Comparison of ENCODE assay signal across 7 mouse cellular contexts in genomic region chr9:120415504-120415903, GRCm38 (mm10).
A peak's percentile ranks its signal among the peaks of the same experiment; 100 is the strongest.
DNase-seq lines count a peak whose midpoint lies in the region; ATAC-seq and TF ChIP-seq lines count a peak whose summit lies in the region.

No protein-coding gene starts in this region.

- H3K36me3 ChIP-seq in G1E (replicated peaks) = no peaks in the 10 kb centered on the region
- no peaks in the 10 kb centered on the region for H3K36me3 ChIP-seq in heart, embryonic 12.5 days

- H3K9me3 ChIP-seq in G1E (replicated peaks) = no peaks in the 10 kb centered on the region
- no peaks in the 10 kb centered on the region for H3K9me3 ChIP-seq in heart, embryonic 12.5 days (replicated peaks)

- TF ChIP-seq CTCF in G1E (IDR thresholded peaks at IDR 0.05; ENCODE audit: low read depth, low read length) = peak; percentile 79

- ATAC-seq in G1E (ENCODE audit: extremely low read depth, insufficient number of reproducible peaks, low FRiP score, poor library complexity, severe bottlenecking) = peak; percentile 68
- ATAC-seq in heart, embryonic 12.5 days (ENCODE audit: insufficient number of reproducible peaks, low FRiP score) = 0 out of 2 replicates have a peak, but pooled peaks have one; percentile 15

- no peaks in the 10 kb centered on the region for H3K4me1 ChIP-seq in G1E (ENCODE audit: insufficient read depth, low read depth, low read length)
- H3K4me1 ChIP-seq in heart, embryonic 12.5 days (replicated peaks) = peaks cover 3% of the 10 kb centered on the region; the same call in 1 of the 2 replicates

- DNase-seq in G1E (ENCODE audit: low spot score) = peak; percentile 53
- peak; percentile 87 for DNase-seq in adrenal gland, postnatal 10 days
- peak; percentile 80 for DNase-seq in embryo, embryonic 9.5 days (ENCODE audit: extremely low spot score)
- DNase-seq in layer of hippocampus, adult 9-11 months = peak; percentile 73
- peak; percentile 88 for DNase-seq in lung, postnatal 10 days
- peak; percentile 61 for DNase-seq in right cerebral cortex, postnatal 25 days

- H3K27ac ChIP-seq in heart, embryonic 12.5 days (ENCODE audit: poor library complexity, severe bottlenecking) = no peak overlapping the region

- H3K4me2 ChIP-seq in heart, embryonic 12.5 days = no peak overlapping the region

- H3K4me3 ChIP-seq in G1E (ENCODE audit: low read depth, low read length) = no peak overlapping the region
- H3K4me3 ChIP-seq in heart, embryonic 12.5 days = no peak overlapping the region

- no peak overlapping the region for H3K9ac ChIP-seq in heart, embryonic 12.5 days

- peaks cover 2% of the 10 kb centered on the region; the same call in 1 of the 2 replicates for H3K27me3 ChIP-seq in G1E (ENCODE audit: insufficient read depth, low read length)
- 0 out of 2 replicates have a peak, but pooled peaks cover 11% of the 10 kb centered on the region for H3K27me3 ChIP-seq in heart, embryonic 12.5 days (replicated peaks)

- WGBS in heart, embryonic 12.5 days = 0% methylated on average over 4 of the region's 7 CpGs
